Mouse (Mus musculus) T-cell, adult 2 months (primary cell): ENCODE results near the gene Zfp62.
A peak's percentile ranks its signal among the peaks of the same experiment; 100 is the strongest.
"Not testable (repeated sequence)": the region's sequence is repeated elsewhere in the genome, so short reads cannot be mapped to it uniquely, and the experiment has no call there.

Experiments used
- DNase-seq: peaks from one replicate; pipeline ENCODE4 v3.0.0; 2022; ENCODE audit warnings: low spot score

Zfp62 gene

GRCm38 (mm10) chr11:49203129-49203768 lies at the start of gene Zfp62:
TSS of gene Zfp62 (plus strand) at chr11:49203292.
- peak; percentile 90 for DNase-seq

GRCm38 (mm10) chr11:49154077-49154476 lies 49.0 kb upstream of the Zfp62 start, which contains the start of gene Olfr1394:
TSS of gene Olfr1394 (plus strand) at chr11:49154377.
- DNase-seq: no peak

GRCm38 (mm10) chr11:49156821-49157814 lies 46.0 kb upstream of the Zfp62 start:
- DNase-seq: no peak

GRCm38 (mm10) chr11:49168839-49169611 lies 34.1 kb upstream of the Zfp62 start:
- no peak for DNase-seq

- DNase-seq: no peak
Measured at GRCm38 (mm10) chr11:49170576-49170975, 32.5 kb upstream of the Zfp62 start.

- peak; percentile 34 for DNase-seq
Measured at GRCm38 (mm10) chr11:49175345-49175744, 27.7 kb upstream of the Zfp62 start.

GRCm38 (mm10) chr11:49176047-49176779 lies 26.9 kb upstream of the Zfp62 start:
- DNase-seq: not testable (repeated sequence)

- DNase-seq: no peak
Measured at GRCm38 (mm10) chr11:49183172-49183571, 19.9 kb upstream of the Zfp62 start.

- DNase-seq: no peak
Measured at GRCm38 (mm10) chr11:49186452-49186851, 16.6 kb upstream of the Zfp62 start.

GRCm38 (mm10) chr11:49186955-49187488 lies 16.1 kb upstream of the Zfp62 start, which contains the start of gene Btnl9:
TSS of gene Btnl9 (minus strand) at chr11:49187159.
- DNase-seq: no peak

- no peak for DNase-seq
Measured at GRCm38 (mm10) chr11:49187701-49188100, 15.4 kb upstream of the Zfp62 start.

- DNase-seq: peak; percentile 63
Measured at GRCm38 (mm10) chr11:49189737-49190136, 13.4 kb upstream of the Zfp62 start.

- no peak for DNase-seq
Measured at GRCm38 (mm10) chr11:49191083-49191482, 12.0 kb upstream of the Zfp62 start.

GRCm38 (mm10) chr11:49194771-49195170 lies 8.3 kb upstream of the Zfp62 start:
- not testable (repeated sequence) for DNase-seq

GRCm38 (mm10) chr11:49195819-49196322 lies 7.2 kb upstream of the Zfp62 start:
- peak; percentile 18 for DNase-seq

GRCm38 (mm10) chr11:49200666-49201065 lies 2.4 kb upstream of the Zfp62 start:
- DNase-seq: no peak

GRCm38 (mm10) chr11:49201142-49201541 lies 1.9 kb upstream of the Zfp62 start:
- DNase-seq: no peak

- DNase-seq: no peak
Measured at GRCm38 (mm10) chr11:49202071-49202470, 1.0 kb upstream of the Zfp62 start.

GRCm38 (mm10) chr11:49202523-49203061 lies 500 bp upstream of the Zfp62 start:
- peak; percentile 26 for DNase-seq

- DNase-seq: peak; percentile 44
Measured at GRCm38 (mm10) chr11:49203771-49204497, 842 bp downstream of the Zfp62 start.
